Mouse (Mus musculus) limb, embryonic 10.5 days (tissue): ENCODE results near the gene Dnajc28. TPM values are rescaled to one million over a fixed set of nuclear protein-coding genes. Genes with fewer than 3 reads are reported as not detected.

Source experiments
- DNase-seq: peaks from one replicate; pipeline ENCODE4 v3.0.0-alpha.2; 2017; ENCODE audit warnings: low spot score
- H3K27ac ChIP-seq: fragments of 300-500 bp; sonication (generic); 2 replicates; pipeline ENCODE4 v1.5.1; 2016; ENCODE audit warnings: mild to moderate bottlenecking
- H3K27me3 ChIP-seq: fragments of 300-500 bp; sonication (generic); 2 replicates; pipeline ENCODE4 v1.6.1; 2016; ENCODE audit warnings: low read depth, mild to moderate bottlenecking; ENCODE audit not compliant: poor library complexity, severe bottlenecking
- H3K36me3 ChIP-seq: fragments of 300-500 bp; sonication (generic); 2 replicates; pipeline ENCODE4 v1.6.1; 2016; ENCODE audit warnings: mild to moderate bottlenecking, moderate library complexity
- H3K4me1 ChIP-seq: fragments of 300-500 bp; sonication (generic); 2 replicates; pipeline ENCODE4 v1.6.1; 2016
- H3K4me3 ChIP-seq: fragments of 300-500 bp; sonication (generic); 2 replicates; pipeline ENCODE4 v1.5.1; 2016; ENCODE audit warnings: mild to moderate bottlenecking, moderate library complexity
- H3K9me3 ChIP-seq: fragments of 300-500 bp; sonication (generic); replicated peaks from 2 replicates; pipeline ENCODE4 v1.6.1; 2016; ENCODE audit warnings: mild to moderate bottlenecking
- WGBS: fragments of 180-500 bp; shearing (Covaris S2); methylation state at CpG from one replicate; pipeline ENCODE4 v1.1.7; 2016; 5-methylcytosine and 5-hydroxymethylcytosine counted together
- polyA plus RNA-seq: library from polyadenylated mRNA; unstranded; fragments of >200 nt; fragmentation: Nextera tagmentation; extraction: Ambion mirVana; gene quantifications from 2 replicates; pipeline ENCODE4 v1.2.1, GENCODE M21; 2016

Dnajc28 gene
- polyA plus RNA-seq, 1 experiment from 2014 or later = 4.6 TPM

- Histone ChIP-seq H3K4me3 (peak overlapping the region; percentile 80), H3K4me1 (peaks cover 37% of the 10 kb centered on the region), H3K27ac (peak overlapping the region; percentile 78), H3K36me3 (no peaks in the 10 kb centered on the region), H3K27me3 (peaks cover 35% of the 10 kb centered on the region), H3K9me3 (no peaks in the 10 kb centered on the region)
- under 1% methylated on average over 74 of the region's 75 CpGs for WGBS
- DNase-seq = peak; percentile 67
Observed at GRCm38 (mm10) chr16:91596779-91597671, 21.8 kb downstream of the Dnajc28 start.

GRCm38 (mm10) chr16:91596397-91596778 lies 22.4 kb downstream of the Dnajc28 start:
- Histone ChIP-seq H3K27me3 (peaks cover 35% of the 10 kb centered on the region), H3K27ac (no peak overlapping the region), H3K4me3 (peak overlapping the region; percentile 80), H3K36me3 (no peaks in the 10 kb centered on the region), H3K4me1 (peaks cover 31% of the 10 kb centered on the region), H3K9me3 (no peaks in the 10 kb centered on the region)
- DNase-seq = no peak
- WGBS = 19% methylated on average over 9 of the region's 9 CpGs

GRCm38 (mm10) chr16:91595076-91595475 lies 23.8 kb downstream of the Dnajc28 start:
- H3K36me3 ChIP-seq = no peaks in the 10 kb centered on the region
- no peak overlapping the region for H3K27ac ChIP-seq
- H3K4me3 ChIP-seq = no peak overlapping the region
- 80% methylated on average over 6 of the region's 6 CpGs for WGBS
- H3K4me1 ChIP-seq = peaks cover 25% of the 10 kb centered on the region
- DNase-seq = no peak
- no peaks in the 10 kb centered on the region for H3K9me3 ChIP-seq
- H3K27me3 ChIP-seq = peaks cover 35% of the 10 kb centered on the region

GRCm38 (mm10) chr16:91593262-91593661 lies 25.6 kb downstream of the Dnajc28 start:
- DNase-seq = no peak
- no peaks in the 10 kb centered on the region for H3K36me3 ChIP-seq
- H3K27ac ChIP-seq = no peak overlapping the region
- H3K27me3 ChIP-seq = peaks cover 21% of the 10 kb centered on the region
- H3K4me1 ChIP-seq = peaks cover 28% of the 10 kb centered on the region
- WGBS = 79% methylated on average over 3 of the region's 3 CpGs
- no peak overlapping the region for H3K4me3 ChIP-seq
- H3K9me3 ChIP-seq = no peaks in the 10 kb centered on the region

GRCm38 (mm10) chr16:91592162-91592561 lies 26.7 kb downstream of the Dnajc28 start:
- 70% methylated on average over 8 of the region's 8 CpGs for WGBS

GRCm38 (mm10) chr16:91588703-91589102 lies 30.1 kb downstream of the Dnajc28 start:
- H3K36me3 ChIP-seq = peaks cover 7% of the 10 kb centered on the region
- H3K27me3 ChIP-seq = no peaks in the 10 kb centered on the region
- WGBS = 85% methylated on average over 3 of the region's 3 CpGs
- no peak for DNase-seq
- no peak overlapping the region for H3K27ac ChIP-seq
- no peak overlapping the region for H3K4me3 ChIP-seq
- H3K9me3 ChIP-seq = no peaks in the 10 kb centered on the region
- H3K4me1 ChIP-seq = peaks cover 14% of the 10 kb centered on the region

More at GRCm38 (mm10) chr16:91592162-91592561, 26.7 kb downstream of the Dnajc28 start:
- Histone ChIP-seq H3K4me1 (peaks cover 24% of the 10 kb centered on the region), H3K4me3 (no peak overlapping the region), H3K36me3 (no peaks in the 10 kb centered on the region), H3K27me3 (peaks cover 17% of the 10 kb centered on the region), H3K9me3 (no peaks in the 10 kb centered on the region), H3K27ac (no peak overlapping the region)
- no peak for DNase-seq

- 60% methylated on average over 6 of the region's 6 CpGs for WGBS
- Histone ChIP-seq H3K27me3 (no peaks in the 10 kb centered on the region), H3K9me3 (no peaks in the 10 kb centered on the region), H3K4me3 (no peak overlapping the region), H3K4me1 (peaks cover 12% of the 10 kb centered on the region), H3K27ac (no peak overlapping the region), H3K36me3 (peaks cover 10% of the 10 kb centered on the region)
- DNase-seq = no peak
Observed at GRCm38 (mm10) chr16:91587730-91588453, 30.9 kb downstream of the Dnajc28 start.

- peaks cover 14% of the 10 kb centered on the region for H3K36me3 ChIP-seq
- peaks cover 4% of the 10 kb centered on the region; the same call in 1 of the 2 replicates for H3K4me1 ChIP-seq
- DNase-seq = no peak
- WGBS = 88% methylated on average over 6 of the region's 6 CpGs
- no peak overlapping the region for H3K27ac ChIP-seq
- H3K27me3 ChIP-seq = no peaks in the 10 kb centered on the region
- H3K9me3 ChIP-seq = no peaks in the 10 kb centered on the region
- no peak overlapping the region for H3K4me3 ChIP-seq
Observed at GRCm38 (mm10) chr16:91586244-91586643, 32.6 kb downstream of the Dnajc28 start.

GRCm38 (mm10) chr16:91585617-91586016 lies 33.2 kb downstream of the Dnajc28 start:
- Histone ChIP-seq H3K27ac (no peak overlapping the region), H3K4me1 (peaks cover 4% of the 10 kb centered on the region; the same call in 1 of the 2 replicates), H3K9me3 (no peaks in the 10 kb centered on the region), H3K27me3 (no peaks in the 10 kb centered on the region), H3K36me3 (peaks cover 17% of the 10 kb centered on the region), H3K4me3 (no peak overlapping the region)
- no peak for DNase-seq
- 89% methylated on average over 5 of the region's 5 CpGs for WGBS

GRCm38 (mm10) chr16:91582307-91582706 lies 36.5 kb downstream of the Dnajc28 start:
- DNase-seq = no peak
- 68% methylated on average over 2 of the region's 2 CpGs for WGBS
- no peaks in the 10 kb centered on the region for H3K9me3 ChIP-seq
- H3K4me3 ChIP-seq = no peak overlapping the region
- peaks cover 4% of the 10 kb centered on the region; the same call in 1 of the 2 replicates for H3K4me1 ChIP-seq
- peaks cover 17% of the 10 kb centered on the region for H3K36me3 ChIP-seq
- H3K27ac ChIP-seq = no peak overlapping the region
- no peaks in the 10 kb centered on the region for H3K27me3 ChIP-seq

GRCm38 (mm10) chr16:91578980-91579720 lies 39.7 kb downstream of the Dnajc28 start:
- Histone ChIP-seq H3K27ac (no peak overlapping the region), H3K36me3 (peaks cover 10% of the 10 kb centered on the region), H3K9me3 (no peaks in the 10 kb centered on the region), H3K27me3 (no peaks in the 10 kb centered on the region), H3K4me1 (peaks cover 12% of the 10 kb centered on the region), H3K4me3 (no peak overlapping the region)
- 76% methylated on average over 14 of the region's 14 CpGs for WGBS
- no peak for DNase-seq

- Histone ChIP-seq H3K9me3 (no peaks in the 10 kb centered on the region), H3K36me3 (peaks cover 4% of the 10 kb centered on the region; the same call in 1 of the 2 replicates), H3K4me3 (no peak overlapping the region), H3K27ac (no peak overlapping the region), H3K4me1 (peaks cover 16% of the 10 kb centered on the region), H3K27me3 (no peaks in the 10 kb centered on the region)
- no peak for DNase-seq
- WGBS = 74% methylated on average over 13 of the region's 13 CpGs
Observed at GRCm38 (mm10) chr16:91575151-91575550, 43.7 kb downstream of the Dnajc28 start.
